Mouse (Mus musculus) erythroblast, embryonic 14.5 days (primary cell): Measurements from ENCODE around the gene Orm1.

Experiments used
- GATA1 ChIP-seq: IDR thresholded peaks from 2 replicates; pipeline ENCODE4 v1.6.1; 2012; ENCODE audit warnings: low read length, inconsistent platforms, mixed read lengths
- TAL1 ChIP-seq: IDR thresholded peaks from 3 replicates; pipeline ENCODE4 v1.6.1; 2012; ENCODE audit warnings: low read length, inconsistent platforms, mixed read lengths

GRCm38 (mm10) chr4:63362150-63362549, 17.8 kb downstream of the Orm1 start, which contains the start of gene Orm2:
- TF ChIP-seq GATA1, result no peak
- TF ChIP-seq TAL1, result no peak
